25 mouse cellular contexts compared by ENCODE assay signal in the genomic region with DNA sequence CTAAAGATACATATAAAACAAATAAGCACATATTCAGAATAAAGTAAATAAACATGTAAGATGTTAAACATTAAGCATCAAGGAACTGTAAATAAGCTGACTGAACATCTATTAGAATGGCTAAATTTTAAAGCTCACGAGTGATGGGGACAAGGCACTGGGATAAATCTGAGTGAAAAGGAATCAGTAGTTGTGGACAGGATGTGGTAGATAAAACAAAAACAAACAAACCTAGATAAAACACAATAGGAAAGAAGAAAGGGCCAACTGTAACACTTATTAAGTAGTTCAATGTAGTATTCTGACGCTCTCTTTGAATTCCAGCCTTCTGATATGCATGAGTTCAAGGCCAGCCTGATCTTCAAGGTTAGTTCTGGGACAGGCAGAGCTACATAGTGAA.
"Had no signal": no experiment of that assay in that cellular context is flagged by ENCODE, and none has a peak within 500 bp of the region (broad histone marks: within the 10 kb centered on the region; RNA-seq: fewer than 3 reads in every experiment).

No protein-coding gene starts in this region.

- H3K27ac ChIP-seq: gastrocnemius, adult 2 months; heart, embryonic 10.5 days; hindbrain, embryonic 13.5 days; hindbrain, embryonic 15.5 days; hindbrain, postnatal 0 days; intestine, embryonic 15.5 days; layer of hippocampus, adult 2 months; left cerebral cortex, adult 2 months; limb, embryonic 13.5 days; limb, embryonic 15.5 days; liver, embryonic 12.5 days; liver, embryonic 14.5 days had no signal

- H3K4me3 ChIP-seq: gastrocnemius, adult 2 months; heart, embryonic 10.5 days; heart, embryonic 12.5 days; hindbrain, embryonic 13.5 days; hindbrain, embryonic 15.5 days; intestine, embryonic 15.5 days; layer of hippocampus, adult 2 months; left cerebral cortex, adult 2 months; limb, embryonic 13.5 days; limb, embryonic 15.5 days; liver, embryonic 12.5 days had no signal

- ATAC-seq: hindbrain, postnatal 0 days; intestine, embryonic 15.5 days; intestine, postnatal 0 days; liver, embryonic 12.5 days had no signal

- H3K4me1 ChIP-seq: heart, embryonic 12.5 days; hindbrain, embryonic 13.5 days; hindbrain, embryonic 15.5 days; intestine, embryonic 15.5 days; limb, embryonic 13.5 days; limb, embryonic 15.5 days had no signal

- DNase-seq: gastrocnemius, adult 2 months; gastrocnemius, postnatal 10 days; gastrocnemius, postnatal 25 days; heart, adult 18-20 months; heart, postnatal 10 days; heart, postnatal 4 days; kidney, adult 18-20 months; kidney, adult 8-10 months; kidney, postnatal 10 days; kidney, postnatal 25 days; kidney, postnatal 4 days; left cerebral cortex, postnatal 4 days had no signal

- H3K27me3 ChIP-seq: heart, embryonic 12.5 days; hindbrain, embryonic 13.5 days; hindbrain, embryonic 15.5 days; intestine, embryonic 15.5 days; limb, embryonic 13.5 days; limb, embryonic 15.5 days; liver, embryonic 12.5 days had no signal

- H3K36me3 ChIP-seq: heart, embryonic 10.5 days; heart, embryonic 12.5 days; hindbrain, embryonic 13.5 days; hindbrain, embryonic 15.5 days; intestine, embryonic 15.5 days; limb, embryonic 13.5 days; limb, embryonic 15.5 days; liver, embryonic 12.5 days had no signal

- H3K9me3 ChIP-seq: heart, embryonic 10.5 days; hindbrain, embryonic 13.5 days; hindbrain, embryonic 15.5 days; intestine, embryonic 15.5 days; limb, embryonic 13.5 days; limb, embryonic 15.5 days; liver, embryonic 12.5 days had no signal
